Mouse (Mus musculus) common myeloid progenitor, adult 5-6 weeks (primary cell): Measurements from ENCODE around the gene Pdgfb. TPM values are rescaled to one million over a fixed set of nuclear protein-coding genes. Genes with fewer than 3 reads are reported as not detected.

Experiments
- ATAC-seq: replicated peaks from 2 replicates; pipeline ENCODE4 v1.8.0; 2016; ENCODE audit warnings: low read depth, mild to moderate bottlenecking, moderate TSS enrichment, inconsistent platforms; ENCODE audit not compliant: poor library complexity, severe bottlenecking
- total RNA-seq: library from RNA; stranded (forward); fragments of 200-1000, 187-1606 nt; gene quantifications from 2 replicates; pipeline ENCODE4 v1.2.3, GENCODE M21; 2017

The Pdgfb gene
- total RNA-seq, 1 experiment from 2014 or later, result 0.82 TPM

GRCm38 (mm10) chr15:80035341-80035885 is 20.6 kb upstream of the Pdgfb start:
- ATAC-seq, result no peak

DNA sequence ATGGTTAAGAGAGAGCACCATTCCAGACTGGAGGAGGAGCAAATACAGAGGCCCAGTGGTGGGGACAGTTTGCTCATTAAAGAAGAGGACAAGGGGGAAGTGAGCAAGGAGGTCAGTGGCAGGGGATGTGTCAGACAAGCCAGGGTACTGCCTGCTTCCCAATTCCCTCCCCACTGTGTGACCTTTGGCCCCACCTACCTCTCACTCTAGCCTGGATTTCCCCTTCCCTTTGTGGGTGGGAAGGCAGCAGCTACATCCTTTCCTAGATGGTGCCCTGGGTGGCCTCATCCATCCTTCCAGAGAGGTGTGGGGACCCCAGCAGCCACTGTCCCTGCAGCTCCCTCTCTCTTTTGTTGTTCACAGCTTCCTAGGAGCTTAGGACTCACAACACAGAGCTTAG is 20.1 kb upstream of the Pdgfb start:
- 0 out of 2 replicates have a peak, but pooled peaks have one; percentile 11 for ATAC-seq

GRCm38 (mm10) chr15:80034366-80034765 is 19.6 kb upstream of the Pdgfb start:
- ATAC-seq, result no peak

DNA sequence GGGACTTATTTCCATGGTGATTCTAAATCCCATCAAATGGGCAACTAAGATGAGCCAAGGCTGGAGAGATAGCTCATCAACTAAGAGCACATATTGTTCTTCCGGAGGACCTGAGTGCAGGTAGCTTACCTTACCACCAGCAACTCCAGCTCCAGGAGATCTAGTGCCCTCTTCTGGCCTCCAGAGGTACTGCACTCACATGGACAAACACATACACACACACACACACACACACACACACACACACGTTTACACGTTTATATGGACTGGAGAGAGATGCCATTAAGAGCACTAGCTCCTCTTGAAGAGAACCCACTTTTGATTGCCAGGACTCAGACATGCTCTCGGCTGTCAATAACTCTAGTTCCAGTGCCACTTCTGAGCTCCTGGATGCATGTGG is 16.4 kb upstream of the Pdgfb start:
- no peak for ATAC-seq

DNA sequence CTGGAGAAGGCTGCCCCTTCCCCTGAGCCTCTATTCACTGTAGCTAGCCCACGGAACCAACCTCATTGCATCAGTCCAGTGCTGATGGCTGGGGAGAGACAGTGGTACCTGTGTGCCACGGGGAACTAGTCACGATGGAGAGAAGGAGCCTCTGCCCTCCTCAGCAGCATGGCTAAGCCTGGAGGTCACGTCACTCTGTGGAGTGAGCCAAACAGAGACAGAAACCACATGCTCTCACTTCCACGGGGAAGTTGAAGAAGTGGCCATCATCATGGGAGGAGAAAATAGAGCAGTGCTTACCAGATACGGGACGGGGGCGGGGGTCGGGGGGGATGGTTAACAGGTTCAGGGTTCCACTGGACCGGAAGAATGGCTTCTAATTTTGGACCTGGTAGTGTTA is 15.6 kb upstream of the Pdgfb start:
- 0 out of 2 replicates have a peak, but pooled peaks have one; percentile 42 for ATAC-seq

DNA sequence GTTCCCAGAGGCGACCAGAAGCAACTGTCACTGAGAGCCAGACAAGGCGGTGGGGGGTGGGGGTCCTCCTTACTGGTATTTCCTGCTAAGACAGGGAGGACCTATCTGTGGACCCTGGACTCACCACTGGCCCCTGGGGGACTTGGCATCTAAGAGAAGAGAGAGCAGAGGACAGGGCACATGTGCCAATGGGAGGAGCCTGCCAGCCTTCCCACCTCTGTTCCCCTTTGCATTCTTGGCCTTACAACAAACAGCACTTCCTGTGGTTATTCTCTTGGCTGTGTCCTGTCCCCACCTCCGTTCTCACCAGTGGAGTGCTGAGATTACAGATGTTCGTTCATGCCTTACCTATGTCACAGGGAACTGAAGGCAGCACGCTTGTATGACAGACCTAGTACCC is 14.1 kb upstream of the Pdgfb start:
- 0 out of 2 replicates have a peak, but pooled peaks have one; percentile 42 for ATAC-seq

- no peak for ATAC-seq
These were observed 12.0 kb upstream of the Pdgfb start for GRCm38 (mm10) chr15:80026689-80027353.

DNA sequence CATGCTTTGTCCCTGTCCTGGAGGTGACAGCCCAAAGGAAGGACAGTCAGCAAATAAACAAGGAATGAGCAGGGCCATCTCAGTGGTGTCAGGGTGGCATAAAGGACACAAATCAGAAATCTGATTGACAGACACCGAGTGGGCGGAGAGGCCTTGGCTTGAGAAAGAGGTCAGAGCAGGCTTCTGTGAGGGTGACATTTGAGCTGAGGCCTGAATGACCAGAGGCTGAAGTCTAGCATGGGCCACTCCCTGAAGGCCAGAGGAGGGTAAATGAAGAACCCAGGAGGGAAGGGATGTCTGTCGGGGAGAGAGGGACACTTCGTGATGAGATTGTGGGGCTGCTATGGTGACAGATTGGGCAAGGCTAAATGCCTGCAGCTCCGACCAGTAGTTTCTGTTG is 11.3 kb upstream of the Pdgfb start:
- ATAC-seq, result no peak

DNA sequence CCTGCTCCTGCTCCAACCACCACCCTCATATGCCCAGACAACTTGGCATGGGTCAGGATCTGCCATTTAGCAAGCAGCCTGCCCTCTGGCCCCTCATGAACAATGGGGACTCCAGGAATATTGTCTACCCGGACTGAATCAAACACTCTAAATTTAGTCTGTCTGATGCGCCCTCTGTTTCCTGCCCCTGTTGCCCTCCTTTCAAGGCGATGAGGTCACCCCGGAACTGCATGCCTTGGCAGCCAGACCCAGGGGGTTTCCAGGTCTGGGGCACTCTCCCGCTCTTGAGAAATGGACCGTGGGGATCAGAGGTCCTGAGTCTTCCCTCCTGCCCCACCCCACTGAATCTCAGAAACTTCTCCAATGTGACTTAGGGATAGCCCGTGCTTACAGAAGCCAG is 10.8 kb upstream of the Pdgfb start:
- no peak for ATAC-seq

DNA sequence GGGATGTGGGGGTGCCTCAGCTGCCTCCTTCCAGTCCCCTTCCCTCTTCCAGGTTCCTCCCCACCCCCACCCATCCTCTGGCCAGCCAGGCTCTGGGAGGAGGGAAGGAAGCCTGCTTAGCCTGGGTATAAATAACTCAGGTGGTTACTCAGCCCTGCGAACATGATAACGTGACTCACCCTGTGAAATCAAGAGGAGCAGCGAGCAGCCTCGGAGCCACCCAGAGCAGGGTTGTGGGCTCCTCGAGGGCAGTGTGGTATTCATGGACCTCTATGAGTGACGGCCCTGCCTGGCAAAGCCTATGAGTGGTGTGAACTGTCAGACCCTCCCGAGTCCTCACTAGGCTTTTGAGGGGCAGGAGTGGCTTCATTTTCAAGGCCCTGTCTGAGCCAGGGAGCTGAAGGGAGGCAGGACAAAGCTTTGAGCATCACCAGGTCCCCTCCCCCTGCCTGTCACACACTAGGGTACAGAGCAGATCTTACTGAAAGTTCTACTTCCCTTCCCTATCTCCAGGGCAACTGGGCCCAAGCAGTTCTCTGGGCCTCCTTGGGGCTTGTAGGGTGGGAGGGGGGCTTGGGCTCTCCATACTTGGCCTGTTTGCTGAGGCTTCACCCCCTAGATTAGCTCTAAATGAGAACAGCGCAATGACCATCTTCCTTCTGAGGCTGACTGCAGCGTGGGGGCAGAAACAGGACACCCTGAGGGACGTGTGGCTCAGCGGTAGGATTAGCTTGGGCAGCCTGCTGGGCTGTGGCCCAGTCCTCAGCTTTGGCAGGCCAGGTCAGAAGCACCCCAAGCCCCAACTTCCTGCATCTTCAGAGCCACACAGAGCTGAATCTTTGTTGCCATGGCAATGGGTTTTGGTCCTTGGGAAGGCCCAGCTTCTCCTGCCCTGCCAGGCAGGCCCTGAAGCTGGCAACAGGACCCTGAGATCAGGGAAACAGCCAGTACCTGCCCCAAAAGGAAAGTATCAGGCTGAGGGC is 9.8 kb upstream of the Pdgfb start:
- 0 out of 2 replicates have a peak, but pooled peaks have one; percentile 11 for ATAC-seq

DNA sequence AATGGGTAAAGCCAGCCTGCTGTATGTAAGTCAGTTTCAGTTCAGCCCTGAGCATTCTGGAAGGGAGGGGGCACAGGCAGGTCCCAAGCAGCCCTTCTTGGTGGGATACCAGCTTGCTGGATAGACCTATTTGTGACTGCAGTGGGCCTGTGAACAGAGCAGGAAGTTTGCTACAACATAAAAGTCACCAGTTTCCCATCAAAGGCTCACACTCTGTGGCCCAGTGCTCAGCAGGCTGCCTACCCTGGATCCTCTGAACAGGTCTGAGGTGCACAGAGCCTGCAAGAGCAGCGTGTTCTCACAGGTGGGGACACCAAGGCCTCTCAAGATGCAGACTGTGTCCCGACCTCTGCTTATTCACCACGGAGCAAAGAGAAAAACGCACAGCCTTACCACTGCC is 5.7 kb upstream of the Pdgfb start:
- no peak for ATAC-seq

DNA sequence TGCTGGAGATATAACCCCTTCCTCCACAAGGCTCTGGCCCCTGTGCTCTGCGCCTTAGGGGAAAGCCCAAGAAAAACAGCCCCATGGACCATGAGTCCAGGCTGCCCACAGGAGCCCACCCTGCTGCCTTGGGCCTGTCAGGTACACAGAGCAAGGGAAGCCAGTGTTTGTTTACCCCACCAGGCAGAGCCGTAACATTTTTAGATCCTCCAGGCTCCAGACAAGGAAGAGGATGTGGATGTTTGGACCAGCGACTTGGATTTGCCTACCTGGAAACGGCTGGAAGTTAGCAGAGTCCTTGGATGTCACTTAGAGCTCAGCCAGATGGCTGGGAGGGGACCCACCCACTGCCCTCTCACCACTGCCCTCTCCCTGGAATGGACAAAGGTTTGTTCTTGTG is 4.8 kb upstream of the Pdgfb start:
- no peak for ATAC-seq

- ATAC-seq, result no peak
These were observed 4.4 kb upstream of the Pdgfb start for GRCm38 (mm10) chr15:80019220-80019619.

DNA sequence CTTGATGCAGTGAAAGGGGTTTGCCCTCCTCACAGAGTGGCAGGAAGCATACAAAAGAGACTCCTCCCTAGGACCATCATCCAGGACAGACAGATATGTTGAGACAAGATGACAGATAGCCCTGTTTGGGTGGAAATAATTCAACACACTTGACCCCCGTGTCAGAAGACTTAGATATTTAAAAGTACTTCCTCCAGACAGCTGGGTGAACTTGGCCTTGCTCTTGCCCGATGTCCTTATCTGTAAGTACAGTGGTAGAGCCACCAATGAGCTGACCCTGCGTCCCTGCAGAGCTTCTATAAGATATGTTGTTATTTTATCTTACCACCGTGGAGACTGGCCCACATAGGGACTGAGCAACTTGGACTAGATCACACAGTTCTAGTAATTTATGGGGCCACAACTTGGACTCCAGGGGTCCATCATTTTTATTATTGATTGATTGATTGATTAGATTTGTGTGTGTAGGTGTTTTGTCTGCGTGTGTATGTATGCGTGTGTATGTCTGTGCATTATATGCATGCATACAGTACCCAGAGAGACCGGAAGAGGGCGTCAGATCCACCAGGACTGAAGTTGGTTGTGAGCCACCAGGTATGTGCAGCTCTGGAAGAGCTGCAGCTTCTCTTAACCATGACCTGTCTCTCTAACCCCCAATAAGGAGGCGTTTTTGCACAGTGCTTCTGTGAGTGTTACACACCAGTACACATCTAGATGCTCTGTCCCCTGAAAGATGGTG is 2.0 kb upstream of the Pdgfb start:
- ATAC-seq, result no peak

- 0 out of 2 replicates have a peak, but pooled peaks have one; percentile 6 for ATAC-seq
These were observed 605 bp upstream of the Pdgfb start for GRCm38 (mm10) chr15:80015211-80015952.

DNA sequence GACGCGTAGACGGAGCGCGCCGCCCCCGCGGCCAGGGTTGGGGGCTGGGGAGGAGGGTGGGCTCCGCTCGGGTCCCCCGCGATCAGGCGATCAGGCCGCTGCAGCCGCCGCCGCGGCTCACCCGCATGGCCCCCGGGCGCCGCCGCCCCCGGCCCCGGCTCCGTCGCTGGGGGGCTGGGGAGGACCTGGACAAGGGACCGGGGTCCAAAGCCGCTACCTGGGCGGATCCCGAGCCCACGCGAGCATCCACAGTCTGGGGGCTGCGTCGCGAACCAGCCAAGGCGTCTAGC is 801 bp downstream of the Pdgfb start:
- no peak for ATAC-seq

DNA sequence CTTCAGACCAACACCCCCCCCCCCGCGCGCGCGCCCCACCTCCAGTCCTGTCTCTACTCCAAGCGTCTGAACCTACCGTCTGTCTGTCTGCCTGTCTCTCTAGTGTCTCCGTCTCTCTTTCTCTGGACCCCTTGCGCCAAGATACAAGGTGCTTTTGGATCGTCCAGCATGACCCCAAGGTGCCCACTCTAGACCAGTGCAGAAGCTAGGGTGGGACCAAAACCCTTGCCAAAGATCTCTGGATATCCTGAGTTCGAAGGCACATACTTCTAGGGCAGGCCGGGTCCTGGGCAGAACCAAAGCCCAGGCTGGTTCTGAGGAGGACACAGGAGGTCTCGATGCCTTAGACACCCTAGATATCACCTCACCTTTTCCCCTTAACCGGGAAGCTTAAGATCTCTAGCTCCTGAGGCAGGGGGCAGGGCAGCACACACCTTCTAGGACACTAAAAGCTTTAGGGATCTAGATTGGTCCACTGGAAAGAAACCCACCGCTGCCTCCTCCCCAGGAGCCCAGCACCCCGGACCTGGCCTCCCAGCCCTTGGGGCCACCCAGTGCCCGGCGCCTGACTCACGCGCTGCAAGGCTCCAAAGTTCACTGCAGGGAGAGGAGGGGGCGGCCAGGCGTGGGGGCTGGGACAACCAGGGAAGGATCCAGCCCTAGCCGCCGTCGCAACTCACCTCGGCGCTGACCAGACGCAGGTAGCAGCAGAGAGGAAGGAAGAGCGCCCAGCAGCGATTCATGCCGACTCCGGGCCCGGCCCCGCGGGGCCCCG is 1.3 kb downstream of the Pdgfb start:
- ATAC-seq, result no peak

- ATAC-seq, result no peak
These were observed 2.1 kb downstream of the Pdgfb start for GRCm38 (mm10) chr15:80012527-80013201.
